Mouse (Mus musculus) CH12.LX (cell line): ENCODE data around the gene Ccdc88c.

ENCODE experiments used
- CTCF ChIP-seq, 2 experiments: IDR thresholded peaks in 1 of 2; conservative IDR thresholded peaks in 1 of 2; 2 replicates each; pipeline ENCODE4 v1.5.1; 2011 to 2012; ENCODE audit warnings: low read depth in 2 of 2, low read length in 2 of 2, improper control_type of control experiment in 1 of 2, inconsistent platforms in 1 of 2, mild to moderate bottlenecking in 1 of 2, moderate library complexity in 1 of 2
- ELF1 ChIP-seq: IDR thresholded peaks from 2 replicates; pipeline ENCODE4 v1.6.1; 2014; ENCODE audit warnings: low read depth, mild to moderate bottlenecking, inconsistent platforms, low read length, improper control_type of control experiment
- EP300 ChIP-seq: IDR thresholded peaks from 2 replicates; pipeline ENCODE4 v1.6.1; 2011; ENCODE audit warnings: low read length, improper control_type of control experiment
- NRF1 ChIP-seq: IDR thresholded peaks from 2 replicates; pipeline ENCODE4 v1.6.1; 2014; ENCODE audit warnings: low read depth, mild to moderate bottlenecking, inconsistent platforms, low read length, improper control_type of control experiment, moderate library complexity
- POLR2A ChIP-seq: IDR thresholded peaks from 2 replicates; pipeline ENCODE4 v1.6.1; 2011; ENCODE audit warnings: low read depth, mild to moderate bottlenecking, improper control_type of control experiment, low read length

- TF ChIP-seq CTCF (conservative IDR thresholded peaks at IDR 0.05 in 1 of 2, IDR thresholded peaks at IDR 0.05 in 1 of 2; ENCODE audit: low read depth in 2 of 2, low read length in 2 of 2) (no peak), POLR2A (no peak), ELF1 (no peak), EP300 (no peak), NRF1 (no peak)
These were observed 118.1 kb downstream of the Ccdc88c start for GRCm38 (mm10) chr12:100910731-100911130.
